Mouse (Mus musculus): ENCODE results near the gene Zfp579.

DNA sequence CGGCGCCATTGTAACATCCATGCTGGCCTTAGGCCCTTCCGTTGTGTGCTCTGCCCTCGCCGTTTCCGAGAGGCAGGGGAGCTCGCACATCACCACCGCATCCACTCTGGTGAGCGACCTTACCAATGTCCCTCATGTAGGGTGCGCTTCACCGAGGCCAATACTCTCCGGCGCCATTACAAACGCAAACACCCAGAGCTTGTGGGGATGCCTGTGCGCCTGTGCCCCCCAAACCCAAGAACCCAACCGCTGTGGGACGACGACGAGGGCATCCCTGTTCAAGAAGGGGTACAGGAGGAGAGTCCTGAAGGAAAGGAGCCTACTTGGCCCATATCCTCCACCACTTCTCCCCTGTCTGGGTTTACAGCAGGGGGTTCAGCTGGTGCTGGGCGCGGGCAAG is 22.0 kb upstream of the Zfp579 start:
- TF ChIP-seq TCF12 (IDR thresholded peaks at IDR 0.05; ENCODE audit: low read depth, low read length) = no peak
- no peak for TF ChIP-seq MAZ (IDR thresholded peaks at IDR 0.05; ENCODE audit: low read depth, low read length)

Measured in MEL (cell line).